Mouse (Mus musculus): Measurements from ENCODE around the gene Opn1sw. TPM values are rescaled to one million over a fixed set of nuclear protein-coding genes. Genes with fewer than 3 reads are reported as not detected.
"Not testable (repeated sequence)": the region's sequence is repeated elsewhere in the genome, so short reads cannot be mapped to it uniquely, and the experiment has no call there.

The Opn1sw gene
- total RNA-seq, 2 experiments from 2014 or later = not detected

- peak; percentile 19; the same call in 1 of the 2 replicates for ATAC-seq (replicated peaks; ENCODE audit: low FRiP score, poor library complexity, severe bottlenecking)
Measured at GRCm38 (mm10) chr6:29348371-29348724, 39.9 kb downstream of the Opn1sw start.

DNA sequence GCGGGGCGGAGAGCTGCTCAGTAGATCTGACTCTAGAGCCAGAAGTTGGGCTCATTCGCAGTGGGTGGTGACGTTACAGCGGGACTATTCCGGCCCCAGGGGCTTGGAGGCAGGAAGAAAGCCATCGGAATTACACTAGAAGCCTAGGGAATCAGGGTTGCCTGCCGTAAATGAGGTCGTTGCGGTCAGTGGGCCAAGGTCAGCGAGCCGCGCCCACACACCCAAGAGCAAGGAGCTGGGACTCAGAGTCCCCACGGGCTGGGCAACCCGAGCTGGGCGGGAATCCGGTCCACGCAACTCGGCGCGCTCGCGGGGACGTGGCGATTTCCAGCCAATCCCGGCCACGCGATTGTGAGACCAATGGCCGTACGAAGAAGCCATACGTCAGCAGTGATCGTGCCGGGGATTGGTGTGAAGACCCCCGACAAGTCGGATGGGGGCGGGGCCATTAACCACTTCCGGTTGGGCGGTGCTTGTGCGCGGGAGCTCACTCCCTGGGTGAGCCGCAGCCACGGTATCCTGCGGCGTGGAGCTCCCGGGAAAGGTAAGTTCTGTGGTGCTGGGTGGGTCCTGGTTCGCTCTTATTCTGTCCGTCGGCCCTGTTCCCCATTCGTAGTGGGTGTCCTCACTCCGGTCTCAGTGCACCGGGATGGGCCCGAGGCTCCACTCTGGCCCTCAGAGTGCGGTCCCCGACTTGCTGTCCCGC is 40.5 kb downstream of the Opn1sw start, which contains the start of gene Calu:
Gene Calu (plus strand): TSS at position 405 of the 706 bp plus-strand sequence.
- ATAC-seq (replicated peaks; ENCODE audit: low FRiP score, poor library complexity, severe bottlenecking) = peak; percentile 100

DNA sequence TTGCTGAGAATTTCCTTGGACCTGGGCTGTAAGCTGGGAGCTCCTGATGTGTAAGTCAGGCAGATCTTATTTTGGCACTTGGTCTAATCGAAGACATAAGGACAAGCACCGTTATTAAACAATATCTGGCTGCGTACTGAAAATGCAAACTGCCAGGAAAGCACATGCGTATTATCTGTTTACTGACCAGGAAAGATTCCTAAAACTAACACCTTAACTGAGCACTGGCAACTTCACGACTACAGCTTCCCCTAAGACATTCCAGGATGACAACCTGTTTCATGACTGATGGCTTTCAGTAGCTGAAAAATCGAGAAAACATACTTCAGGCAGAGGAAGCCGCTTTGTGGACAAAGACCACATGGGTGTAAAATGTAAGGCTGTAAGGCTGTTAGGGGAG is 41.1 kb downstream of the Opn1sw start:
- no peak for ATAC-seq (replicated peaks; ENCODE audit: low FRiP score, poor library complexity, severe bottlenecking)

GRCm38 (mm10) chr6:29346512-29346911 is 41.8 kb downstream of the Opn1sw start:
- not testable (repeated sequence) for ATAC-seq (replicated peaks; ENCODE audit: low FRiP score, poor library complexity, severe bottlenecking)

DNA sequence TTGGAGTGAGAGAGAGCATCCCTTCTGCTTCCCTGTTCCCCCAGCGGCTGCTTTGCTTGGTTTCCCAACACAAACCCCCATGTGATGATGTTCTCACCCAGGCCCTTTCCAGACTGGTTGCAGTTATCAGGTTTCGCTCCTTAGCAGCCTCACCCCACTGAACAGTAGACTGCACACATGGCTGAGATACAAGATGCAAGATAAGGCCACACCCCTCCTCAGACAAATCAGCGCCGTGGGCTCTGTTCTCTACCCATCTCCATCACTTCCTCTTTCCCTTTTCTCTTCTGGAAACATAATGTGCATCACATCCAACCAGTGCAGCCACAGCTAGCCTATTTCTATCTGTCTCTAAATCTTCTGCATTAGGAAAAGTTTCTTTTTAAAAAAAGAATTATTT is 58.8 kb downstream of the Opn1sw start:
- no peak for ATAC-seq (replicated peaks; ENCODE audit: low FRiP score, poor library complexity, severe bottlenecking)

DNA sequence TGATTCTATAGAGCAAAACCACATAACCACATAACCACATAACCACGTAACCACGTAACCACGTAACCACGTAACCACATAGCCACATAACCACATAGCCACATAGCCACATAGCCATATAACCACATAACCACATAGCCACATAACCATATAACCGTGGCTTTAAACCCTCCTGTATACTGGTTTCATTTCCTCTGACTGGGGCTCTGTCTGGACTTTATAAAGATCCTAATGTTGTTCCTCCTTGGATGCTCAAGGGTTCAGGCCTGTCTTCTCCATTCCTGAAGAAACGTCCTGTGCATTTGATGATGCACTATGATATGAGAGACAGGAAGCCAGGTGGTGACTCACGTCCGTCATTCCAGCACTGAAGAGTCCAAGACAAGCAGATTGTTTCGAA is 61.3 kb downstream of the Opn1sw start:
- ATAC-seq (replicated peaks; ENCODE audit: low FRiP score, poor library complexity, severe bottlenecking) = no peak

Other genes with a start within 250 kb of the Opn1sw start
- gene Rbm28, start 223.5 kb downstream of the Opn1sw start, total RNA-seq (2015; ENCODE audit: low replicate concordance) = 9.0 and 18.8 TPM in 2 replicates
- gene Rbm28, start 223.5 kb downstream of the Opn1sw start, total RNA-seq (2017; ENCODE audit: low replicate concordance) = 8.7 and 13.4 TPM in 2 replicates
- not detected in 2 replicates for gene Prrt4, start 208.9 kb downstream of the Opn1sw start, total RNA-seq (2015; ENCODE audit: low replicate concordance)
- not detected in 2 replicates for gene Prrt4, start 208.9 kb downstream of the Opn1sw start, total RNA-seq (2017; ENCODE audit: low replicate concordance)
- 9.6 and 12.3 TPM in 2 replicates for gene Impdh1, start 172.1 kb downstream of the Opn1sw start, total RNA-seq (2015; ENCODE audit: low replicate concordance)
- 11.2 and 34.7 TPM in 2 replicates for gene Impdh1, start 172.1 kb downstream of the Opn1sw start, total RNA-seq (2017; ENCODE audit: low replicate concordance)
- 0.96 and 2.7 TPM in 2 replicates for gene Hilpda, start 116.0 kb downstream of the Opn1sw start, total RNA-seq (2015; ENCODE audit: low replicate concordance)
- gene Hilpda, start 116.0 kb downstream of the Opn1sw start, total RNA-seq (2017; ENCODE audit: low replicate concordance) = 2.0 TPM in 1 of 2 replicates, not detected in the other
- gene Fam71f2, start 108.9 kb downstream of the Opn1sw start, total RNA-seq (2015; ENCODE audit: low replicate concordance) = not detected in 2 replicates
- not detected in 2 replicates for gene Fam71f2, start 108.9 kb downstream of the Opn1sw start, total RNA-seq (2017; ENCODE audit: low replicate concordance)
- not detected in 2 replicates for gene Fam71f1, start 69.3 kb downstream of the Opn1sw start, total RNA-seq (2015; ENCODE audit: low replicate concordance)
- gene Fam71f1, start 69.3 kb downstream of the Opn1sw start, total RNA-seq (2017; ENCODE audit: low replicate concordance) = not detected in 2 replicates
- gene Calu, start 40.4 kb downstream of the Opn1sw start, total RNA-seq (2015; ENCODE audit: low replicate concordance) = 23.1 and 25.1 TPM in 2 replicates
- 34.1 and 52.3 TPM in 2 replicates for gene Calu, start 40.4 kb downstream of the Opn1sw start, total RNA-seq (2017; ENCODE audit: low replicate concordance)
- gene Ccdc136, start 7.8 kb upstream of the Opn1sw start, total RNA-seq (2015; ENCODE audit: low replicate concordance) = not detected in 2 replicates
- not detected in 2 replicates for gene Ccdc136, start 7.8 kb upstream of the Opn1sw start, total RNA-seq (2017; ENCODE audit: low replicate concordance)
- gene Flnc, start 44.8 kb upstream of the Opn1sw start, total RNA-seq (2015; ENCODE audit: low replicate concordance) = not detected in 2 replicates
- not detected in 2 replicates for gene Flnc, start 44.8 kb upstream of the Opn1sw start, total RNA-seq (2017; ENCODE audit: low replicate concordance)
- gene Atp6v1f, start 79.2 kb upstream of the Opn1sw start, total RNA-seq (2015; ENCODE audit: low replicate concordance) = 61.9 and 77.2 TPM in 2 replicates
- 27.2 and 37.2 TPM in 2 replicates for gene Atp6v1f, start 79.2 kb upstream of the Opn1sw start, total RNA-seq (2017; ENCODE audit: low replicate concordance)
- gene Atp6v1fnb, start 83.0 kb upstream of the Opn1sw start, total RNA-seq (2015; ENCODE audit: low replicate concordance) = not detected in 2 replicates
- not detected in 2 replicates for gene Atp6v1fnb, start 83.0 kb upstream of the Opn1sw start, total RNA-seq (2017; ENCODE audit: low replicate concordance)
- not detected in 2 replicates for gene Kcp, start 119.5 kb upstream of the Opn1sw start, total RNA-seq (2015; ENCODE audit: low replicate concordance)
- gene Kcp, start 119.5 kb upstream of the Opn1sw start, total RNA-seq (2017; ENCODE audit: low replicate concordance) = not detected in 2 replicates
- 11.9 and 14.4 TPM in 2 replicates for gene Irf5, start 138.2 kb upstream of the Opn1sw start, total RNA-seq (2015; ENCODE audit: low replicate concordance)
- 6.6 and 12.5 TPM in 2 replicates for gene Irf5, start 138.2 kb upstream of the Opn1sw start, total RNA-seq (2017; ENCODE audit: low replicate concordance)
- 16.3 and 34.7 TPM in 2 replicates for gene Tnpo3, start 221.4 kb upstream of the Opn1sw start, total RNA-seq (2015; ENCODE audit: low replicate concordance)
- gene Tnpo3, start 221.4 kb upstream of the Opn1sw start, total RNA-seq (2017; ENCODE audit: low replicate concordance) = 22.6 and 26.1 TPM in 2 replicates